Mouse (Mus musculus) cerebellum, adult 11 months (tissue): ENCODE measurements around the gene Nell1.

Source experiments
- DNase-seq: peaks from one replicate; pipeline ENCODE4 v3.0.0; 2022

Nell1 gene

DNA sequence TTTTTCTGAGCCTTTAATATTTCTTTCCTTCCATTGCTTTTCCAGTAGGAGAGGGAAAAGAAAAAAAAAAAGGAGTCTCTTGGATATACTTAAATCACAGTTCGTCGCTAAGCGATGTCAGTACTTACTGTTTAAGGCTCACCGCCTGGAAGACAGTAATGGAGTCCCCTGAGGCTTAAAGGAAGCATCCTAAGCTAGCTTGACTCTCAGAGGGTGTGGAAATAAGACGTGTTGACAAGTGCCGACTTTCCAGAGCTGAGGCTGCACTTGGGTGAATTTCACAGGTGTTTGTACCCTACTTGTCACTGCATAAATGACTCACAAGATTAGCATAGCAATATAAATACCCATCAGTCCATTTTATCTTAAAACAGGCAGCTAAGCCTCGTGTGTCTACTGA lies 599.2 kb downstream of the Nell1 start:
- no peak for DNase-seq

DNA sequence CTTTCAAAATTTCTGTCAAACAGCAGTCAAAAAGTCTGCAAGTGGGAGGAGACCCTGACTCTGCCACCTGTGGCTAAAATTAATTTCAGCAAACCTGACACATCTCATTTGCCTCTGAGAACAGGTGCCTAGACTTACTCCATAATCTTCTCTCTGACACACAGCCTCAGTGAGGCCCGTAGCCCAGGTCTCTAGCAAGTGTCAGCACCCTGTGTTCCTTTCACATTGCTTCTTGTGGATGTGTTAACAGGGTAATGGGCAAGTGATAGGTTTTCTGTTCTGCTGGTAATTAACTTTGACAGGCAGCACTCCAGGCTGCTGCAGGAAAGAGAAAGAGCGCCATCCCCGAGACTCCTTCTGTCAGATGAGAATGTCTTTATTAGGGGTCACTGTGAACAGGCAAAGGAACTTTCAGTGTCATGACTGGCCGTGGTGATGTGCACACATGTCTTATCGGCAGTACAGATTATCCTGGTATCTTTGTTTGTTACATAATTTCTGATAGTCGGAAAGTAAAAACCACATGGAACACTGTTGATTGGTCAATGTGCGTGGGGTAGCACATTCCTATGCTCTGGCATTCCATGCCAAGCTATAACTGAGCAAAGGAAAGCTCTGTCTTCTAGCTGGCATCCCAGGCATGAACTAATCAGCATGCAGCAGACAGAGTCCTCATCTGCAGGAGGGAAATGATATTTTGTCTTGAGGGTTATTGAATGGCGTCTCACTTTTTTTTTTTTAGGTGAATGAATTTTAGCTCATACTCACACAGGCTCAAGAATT lies 614.2 kb downstream of the Nell1 start:
- DNase-seq = no peak

DNA sequence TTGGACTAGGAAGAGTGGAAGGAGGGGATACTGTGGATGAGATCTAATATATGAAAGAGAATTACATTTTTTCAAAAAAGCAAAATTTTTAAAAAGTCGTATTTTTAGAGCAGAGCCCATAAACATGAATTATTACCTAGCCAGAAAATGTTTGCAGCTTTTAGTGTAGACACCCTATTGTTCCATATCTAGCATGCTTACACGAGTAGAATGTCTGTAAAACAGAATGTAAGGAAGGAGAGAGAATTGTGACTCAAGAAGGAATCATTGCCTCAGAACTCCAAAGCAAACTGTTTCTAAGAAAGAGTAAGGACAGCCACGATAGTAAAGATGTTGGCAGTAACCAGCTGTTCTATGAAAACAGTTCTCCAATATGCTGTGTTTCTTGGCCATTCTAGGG lies 624.2 kb downstream of the Nell1 start, which contains the start of gene 4933405O20Rik:
Gene 4933405O20Rik (plus strand): TSS at position 301 of the 400 bp plus-strand sequence.
- DNase-seq = no peak

DNA sequence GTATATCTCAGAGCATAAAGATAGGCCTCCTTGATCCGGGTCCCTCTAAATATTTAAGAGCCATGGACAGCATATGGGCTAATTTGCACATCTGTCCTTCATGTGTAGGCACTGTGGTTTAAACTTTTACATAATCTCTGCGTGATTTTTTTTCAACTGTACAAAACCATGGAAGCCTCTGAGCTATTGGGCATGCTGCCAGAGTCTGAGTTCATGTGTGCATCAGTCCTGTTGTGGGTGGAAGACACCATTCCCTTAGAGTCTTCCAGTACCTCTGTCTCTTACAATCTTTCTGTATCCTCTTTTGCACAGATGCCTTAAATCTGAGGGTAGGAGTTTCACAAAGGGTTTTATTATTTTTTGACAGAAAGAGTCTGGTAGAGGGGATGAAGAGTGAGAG lies 639.4 kb downstream of the Nell1 start:
- no peak for DNase-seq

DNA sequence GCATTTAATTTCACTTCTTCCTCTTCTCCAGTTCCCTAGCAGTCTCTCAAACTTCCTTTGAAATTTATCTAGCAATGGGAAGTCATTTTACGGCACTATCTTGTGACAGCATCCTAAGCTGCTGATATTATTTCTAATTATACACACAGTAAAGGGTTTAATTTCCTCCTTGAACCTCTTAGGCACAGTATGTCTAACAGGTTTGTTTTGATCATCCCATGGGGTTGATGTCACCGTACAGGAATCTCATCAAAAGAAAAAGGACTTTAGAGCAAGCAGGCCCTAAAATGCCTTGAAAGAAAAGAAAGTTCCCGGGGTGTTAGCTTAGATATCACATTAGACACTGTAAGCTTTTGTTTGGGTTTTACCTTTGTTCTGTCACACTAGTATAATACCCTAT lies 654.5 kb downstream of the Nell1 start:
- DNase-seq = no peak

DNA sequence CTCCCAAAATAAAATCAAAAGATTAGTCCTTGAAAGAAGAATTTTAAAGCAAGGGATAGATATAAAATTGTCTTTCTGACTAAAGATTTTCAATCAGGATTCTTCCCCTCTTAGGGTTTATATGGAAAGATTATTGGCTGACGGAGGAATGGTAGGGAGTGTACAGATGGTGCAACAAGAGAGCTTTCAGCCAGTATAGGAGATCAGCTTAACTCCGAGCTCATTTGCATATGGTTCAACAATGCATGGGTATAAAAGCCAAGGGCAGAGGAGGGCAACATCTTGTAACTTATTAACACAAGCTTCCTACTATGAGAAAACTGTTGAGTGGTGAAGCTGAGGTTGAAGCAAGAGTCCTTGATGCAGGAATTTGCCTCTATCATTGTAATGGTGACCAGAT lies 658.5 kb downstream of the Nell1 start:
- no peak for DNase-seq

DNA sequence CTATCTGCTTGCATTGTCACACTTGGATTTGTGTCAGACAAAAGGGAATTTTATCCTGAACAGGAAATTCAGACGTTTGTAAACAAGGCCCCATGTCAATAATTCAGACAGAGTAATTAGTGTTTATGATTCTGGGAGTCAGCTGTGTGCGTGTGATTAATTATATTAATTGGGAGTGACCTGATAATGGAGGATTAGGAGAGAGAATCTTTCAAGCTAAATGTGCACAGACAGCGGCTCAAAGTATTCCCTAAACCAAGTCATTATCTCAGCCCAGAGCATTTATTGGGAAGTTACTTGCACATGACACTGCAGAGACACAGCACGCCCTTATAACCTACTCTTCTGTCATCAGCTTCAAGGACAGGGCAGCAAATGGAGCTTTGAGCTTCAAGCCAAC lies 697.6 kb downstream of the Nell1 start:
- DNase-seq = no peak

DNA sequence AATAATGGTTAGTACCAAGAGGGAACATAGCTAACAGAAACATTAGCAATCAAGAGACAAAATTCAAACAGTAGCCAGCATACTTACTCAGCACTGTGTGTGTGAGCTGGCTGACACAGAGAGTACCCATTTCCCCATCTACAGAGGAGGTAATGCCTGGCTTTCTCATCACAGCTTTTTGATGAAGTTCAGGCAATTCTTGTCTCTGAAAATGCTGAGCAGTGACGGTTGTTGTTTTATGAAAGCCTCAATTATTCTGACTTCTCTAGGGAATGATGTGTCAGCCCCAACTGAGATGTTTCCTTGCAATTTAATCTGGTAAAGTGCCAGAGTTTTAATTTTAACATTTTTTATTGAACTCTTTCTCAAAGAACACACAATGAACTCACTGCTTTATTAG lies 700.8 kb downstream of the Nell1 start:
- DNase-seq = no peak

DNA sequence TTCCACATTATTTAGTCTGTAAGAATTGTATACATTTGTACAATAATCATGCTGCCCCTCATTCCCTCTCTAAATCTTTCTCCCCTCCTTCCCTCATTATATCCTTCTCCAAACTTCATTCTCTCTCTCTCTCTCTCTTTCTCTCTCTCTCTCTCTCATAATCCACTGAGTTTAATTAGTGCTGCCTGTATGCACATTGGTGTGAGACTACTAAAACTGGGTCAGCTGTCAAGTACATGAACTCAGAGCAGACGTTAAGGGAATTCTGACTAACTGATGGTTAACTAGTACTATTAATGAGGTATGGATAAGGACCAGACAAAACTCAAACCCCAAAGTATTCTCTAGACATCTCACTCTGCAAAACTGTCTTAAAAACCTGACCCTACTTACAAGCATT lies 702.8 kb downstream of the Nell1 start:
- no peak for DNase-seq

DNA sequence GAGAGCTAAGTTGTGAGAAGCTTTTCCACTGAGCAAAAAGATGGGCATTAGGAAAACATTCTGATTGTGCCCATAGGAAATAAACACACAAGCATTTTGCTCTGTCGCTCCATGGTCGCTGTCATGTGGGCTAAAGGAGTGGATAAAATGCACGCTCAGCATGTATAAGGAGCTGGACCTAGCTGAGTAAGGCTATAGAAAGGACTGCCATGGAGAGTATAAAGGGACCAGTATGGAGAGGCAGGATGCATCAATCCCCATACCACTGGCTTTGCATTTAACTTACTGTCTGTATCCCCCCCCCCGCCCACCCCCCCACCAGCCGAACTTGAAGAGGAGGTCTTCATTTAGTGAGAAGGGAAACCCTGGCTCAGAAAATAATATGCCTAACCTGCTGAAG lies 711.7 kb downstream of the Nell1 start:
- DNase-seq = no peak

DNA sequence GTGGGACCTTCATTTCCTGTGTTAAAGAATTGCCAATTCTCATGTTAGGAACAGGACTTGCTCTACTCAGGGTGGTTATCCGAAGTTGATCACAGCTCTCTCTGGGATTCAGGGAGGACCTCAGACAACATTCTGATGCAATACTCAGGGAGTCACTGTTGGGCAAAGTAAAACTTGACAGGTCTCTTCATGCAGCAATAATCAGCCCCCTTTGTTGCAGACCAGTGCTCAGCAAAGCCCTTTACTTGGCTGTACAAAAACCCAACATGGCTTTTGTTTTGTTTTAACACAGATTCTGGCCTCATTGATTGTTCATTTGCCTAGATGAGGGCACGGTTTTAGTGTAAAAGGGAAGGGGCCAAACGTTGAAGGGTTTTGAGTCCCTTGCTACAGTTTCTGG lies 750.5 kb downstream of the Nell1 start:
- no peak for DNase-seq

DNA sequence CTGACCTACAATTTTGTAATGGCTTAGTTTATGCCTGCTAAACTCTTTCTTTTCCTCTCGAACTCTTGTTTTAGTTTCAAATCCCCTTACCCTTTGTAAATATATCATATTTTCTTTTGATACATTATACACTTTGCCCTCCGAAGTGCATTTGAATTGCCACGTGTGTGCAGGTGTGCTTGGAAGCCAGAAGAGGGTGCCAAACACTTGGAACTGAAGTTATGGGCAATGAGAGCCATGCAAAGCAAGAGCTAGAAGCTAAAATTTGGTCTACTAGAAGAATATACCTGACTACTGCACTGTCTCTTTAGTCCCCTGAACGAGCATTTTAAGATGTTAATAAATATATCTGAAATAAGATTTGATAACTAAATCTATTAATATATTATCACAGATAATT lies 756.3 kb downstream of the Nell1 start:
- no peak for DNase-seq

DNA sequence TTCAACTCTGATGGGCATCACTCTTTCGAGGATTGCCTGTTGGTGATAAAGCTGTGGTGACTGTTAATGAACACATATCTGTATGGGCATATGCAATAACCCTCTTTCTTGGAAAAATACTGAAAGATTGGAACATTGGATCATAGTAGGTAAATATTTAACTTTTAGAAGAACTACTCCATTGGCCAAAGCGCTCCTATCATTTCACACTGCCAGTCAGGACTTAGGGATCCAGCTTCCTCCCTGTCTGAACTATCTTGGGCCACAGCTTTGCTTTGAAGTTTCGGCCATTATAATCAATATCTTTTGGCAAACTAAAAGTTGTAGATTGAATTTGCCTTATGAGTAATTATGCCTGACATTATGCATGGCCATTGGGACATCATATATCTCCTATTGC lies 780.9 kb downstream of the Nell1 start:
- DNase-seq = no peak

DNA sequence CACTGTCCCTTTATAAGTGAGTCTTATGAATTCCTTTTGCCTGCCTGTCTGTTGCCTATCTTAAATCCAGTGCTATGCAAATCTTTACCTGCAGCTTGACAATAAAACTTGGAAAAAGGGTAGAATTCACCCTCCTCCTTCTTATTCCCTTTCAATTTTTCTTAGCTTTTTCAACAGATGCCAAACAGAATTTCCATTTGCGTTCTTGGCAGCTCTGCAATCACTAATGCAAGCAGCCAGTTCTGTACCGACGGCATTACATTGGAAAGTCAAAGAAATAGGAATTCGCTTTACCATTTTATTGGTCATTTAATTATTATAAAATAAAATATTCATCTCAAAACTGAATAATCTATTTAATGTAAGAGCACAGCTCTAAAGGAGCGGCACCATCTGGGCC lies 781.7 kb downstream of the Nell1 start:
- DNase-seq = no peak

DNA sequence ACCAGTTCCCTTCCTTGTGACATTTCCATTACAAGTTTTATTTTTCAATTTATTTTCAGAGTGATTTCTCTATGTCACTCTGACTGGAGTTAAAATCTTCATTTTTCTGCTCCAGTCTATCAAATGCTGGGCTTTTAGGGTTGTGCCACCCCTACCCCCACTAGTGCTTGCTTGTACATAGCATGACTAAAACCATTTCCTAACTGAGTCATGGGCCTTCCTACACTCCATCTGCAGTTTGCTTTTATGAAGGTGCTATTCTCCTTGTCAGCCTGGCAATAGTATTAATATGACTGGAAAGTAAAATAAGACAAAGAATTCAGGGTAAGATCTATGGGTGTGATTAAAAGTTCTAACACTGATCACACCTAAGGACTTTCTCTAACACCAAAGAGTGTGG lies 798.9 kb downstream of the Nell1 start:
- DNase-seq = no peak

DNA sequence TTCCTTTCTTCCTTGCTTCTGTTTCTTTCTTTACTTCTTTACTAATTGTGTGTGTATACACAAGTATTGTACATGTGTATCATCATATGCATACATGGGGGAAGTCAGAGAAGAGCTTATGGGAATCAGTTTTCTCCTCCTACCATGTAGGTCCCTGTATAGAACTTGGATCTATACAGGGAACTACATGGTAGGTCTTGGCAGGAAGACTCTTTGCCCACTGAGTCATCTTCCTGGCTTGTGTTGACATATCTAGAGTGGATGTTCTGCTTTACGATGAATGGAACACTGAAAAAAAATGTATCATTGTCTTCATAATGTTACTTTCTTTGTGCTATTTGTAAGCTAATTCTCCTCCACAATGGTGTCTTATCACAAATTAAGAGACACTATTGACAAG lies 806.4 kb downstream of the Nell1 start:
- no peak for DNase-seq

DNA sequence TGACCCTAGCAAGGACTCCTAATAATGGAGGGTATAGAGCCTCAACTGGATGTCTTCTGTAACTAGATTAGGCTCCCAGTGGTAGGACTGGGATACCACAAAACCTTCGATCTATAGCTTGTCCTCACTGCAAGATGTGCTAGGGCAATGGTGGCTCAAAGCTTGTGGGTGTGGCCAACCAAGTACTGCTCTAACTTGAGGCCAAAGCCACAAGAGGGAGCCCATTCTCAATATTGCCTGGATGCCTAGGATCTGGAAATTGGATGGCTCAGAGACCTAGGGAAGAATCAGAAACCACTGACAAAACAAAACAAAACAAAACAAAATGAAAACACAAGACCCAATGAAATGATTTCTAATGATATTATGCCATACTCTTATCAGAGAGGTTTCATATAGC lies 809.0 kb downstream of the Nell1 start:
- DNase-seq = peak; percentile 0

DNA sequence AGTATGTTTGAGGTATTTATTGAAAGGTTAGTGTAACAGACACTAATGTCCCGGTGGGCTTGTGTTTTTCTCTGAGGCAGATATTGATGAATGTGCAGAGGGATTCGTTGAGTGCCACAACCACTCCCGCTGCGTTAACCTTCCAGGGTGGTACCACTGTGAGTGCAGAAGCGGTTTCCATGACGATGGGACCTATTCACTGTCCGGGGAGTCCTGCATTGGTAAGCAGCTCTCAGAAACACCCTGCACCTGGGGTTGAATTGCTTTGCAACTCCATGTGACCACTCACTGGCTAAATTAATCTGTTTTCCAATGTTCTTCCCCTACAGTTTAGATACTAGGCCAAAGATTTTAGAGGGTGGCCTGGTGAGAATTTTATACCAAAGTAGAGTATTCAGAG lies 851.5 kb downstream of the Nell1 start:
- no peak for DNase-seq

DNA sequence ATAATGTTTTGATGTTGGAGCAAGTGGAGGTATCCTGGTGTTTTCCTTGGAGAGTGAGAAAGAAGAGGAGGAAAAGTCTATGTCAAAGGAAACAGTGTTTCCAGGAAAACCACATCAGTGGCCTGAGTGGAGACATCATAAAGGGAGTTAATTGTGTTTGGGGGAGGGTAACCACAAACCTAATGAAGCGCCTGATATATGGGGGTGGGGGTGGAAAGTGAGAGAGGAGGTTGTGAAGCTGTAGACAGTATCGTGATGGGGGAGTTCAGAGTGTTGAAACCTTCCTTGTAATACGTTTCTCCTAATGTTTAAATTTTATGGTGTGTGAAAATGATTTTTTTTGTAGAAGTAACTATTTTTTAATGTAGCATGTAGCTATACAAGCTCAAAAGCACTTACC lies 858.1 kb downstream of the Nell1 start:
- DNase-seq = no peak

DNA sequence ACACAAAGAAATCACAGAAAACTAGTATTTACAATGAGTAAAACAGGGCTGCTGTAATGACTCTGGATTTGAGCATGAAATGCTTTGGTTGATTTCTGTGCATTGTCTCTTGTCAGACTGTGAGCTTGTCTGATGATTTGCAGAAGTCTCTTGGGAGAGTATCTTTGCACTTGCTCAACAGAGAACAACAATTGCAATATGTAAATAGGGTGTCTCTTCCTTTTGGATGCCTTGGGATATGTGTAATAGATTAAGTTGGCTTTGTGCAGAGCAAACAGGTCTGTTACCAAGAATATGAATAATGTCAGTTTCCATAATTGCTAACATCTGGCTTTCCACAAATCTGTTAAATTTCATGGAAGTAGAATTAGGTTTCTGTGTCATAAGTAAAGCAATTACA lies 868.0 kb downstream of the Nell1 start:
- no peak for DNase-seq

DNA sequence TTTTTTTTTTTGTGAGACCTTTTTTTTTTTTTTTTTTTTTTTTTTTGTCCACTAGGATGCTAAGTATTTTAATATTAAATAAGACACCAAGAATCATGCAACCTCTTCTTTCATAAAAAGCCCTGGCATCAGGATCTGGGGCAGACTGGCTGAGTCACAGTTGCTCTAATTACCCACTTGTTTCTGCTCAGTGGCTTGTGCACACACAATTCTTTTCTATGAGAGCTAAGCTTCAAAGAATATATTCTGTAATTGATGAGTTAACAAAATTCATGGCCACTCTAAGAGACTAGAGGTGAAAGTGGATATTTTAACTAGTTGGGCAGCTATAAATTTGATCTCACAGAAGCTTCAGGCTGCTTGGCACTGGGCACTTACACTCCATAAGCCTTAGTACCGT lies 873.3 kb downstream of the Nell1 start:
- no peak for DNase-seq

DNA sequence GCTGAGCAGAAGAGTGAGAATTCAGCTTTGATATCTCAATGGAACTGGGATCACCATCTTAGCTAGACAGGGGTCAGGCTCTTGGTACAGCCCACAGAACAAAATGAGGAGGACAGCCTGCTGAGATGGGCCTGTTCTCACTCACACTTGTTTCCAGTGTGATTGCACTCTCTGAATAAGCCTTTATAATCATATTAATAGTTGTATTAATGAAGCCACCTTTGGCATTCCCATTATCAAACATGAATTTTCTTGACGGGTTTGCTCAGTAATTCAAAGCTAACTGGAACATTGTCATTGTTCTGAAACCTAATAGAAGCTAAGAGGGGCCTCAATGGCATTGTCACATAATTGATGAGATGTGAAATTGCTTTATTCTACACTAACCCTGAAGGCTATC lies 875.6 kb downstream of the Nell1 start:
- no peak for DNase-seq

DNA sequence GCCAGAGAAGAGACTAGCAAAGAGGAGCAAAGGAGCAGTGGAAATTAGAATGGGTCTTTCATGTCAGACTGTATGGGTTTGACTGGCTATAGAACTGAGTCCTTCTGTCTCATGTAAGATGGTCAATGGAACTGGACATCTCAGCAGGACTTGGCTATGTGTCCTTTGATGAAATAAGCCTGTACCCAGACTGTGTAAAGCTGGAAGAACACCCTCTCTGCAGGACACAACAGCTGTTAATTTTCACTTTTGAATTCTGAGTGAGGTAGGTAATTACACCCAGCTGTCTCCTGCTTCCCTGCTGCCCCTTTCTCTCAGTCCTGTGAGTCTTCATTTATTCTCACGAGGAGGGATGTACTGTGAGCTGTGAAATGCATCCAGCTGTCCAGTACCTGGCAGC lies 895.5 kb downstream of the Nell1 start:
- no peak for DNase-seq

DNA sequence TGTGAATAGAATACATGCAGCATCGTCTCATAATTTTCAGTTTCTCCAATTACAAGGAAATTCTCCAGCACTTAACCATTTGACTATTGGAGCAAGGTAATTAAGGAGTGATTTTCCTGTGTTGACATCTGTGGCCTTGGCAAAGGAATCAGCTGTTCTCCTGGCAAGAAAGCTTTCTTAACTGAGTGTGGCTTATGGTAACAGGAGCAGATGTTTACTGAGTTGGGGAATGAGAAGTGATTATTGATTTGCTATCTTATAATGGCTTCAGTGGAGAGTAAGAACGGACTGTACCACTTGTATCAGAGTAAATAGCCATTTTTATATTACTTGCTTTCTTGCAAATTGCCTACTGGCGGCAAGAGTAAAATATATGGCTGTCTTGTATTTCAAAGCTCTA lies 913.0 kb downstream of the Nell1 start:
- DNase-seq = no peak

DNA sequence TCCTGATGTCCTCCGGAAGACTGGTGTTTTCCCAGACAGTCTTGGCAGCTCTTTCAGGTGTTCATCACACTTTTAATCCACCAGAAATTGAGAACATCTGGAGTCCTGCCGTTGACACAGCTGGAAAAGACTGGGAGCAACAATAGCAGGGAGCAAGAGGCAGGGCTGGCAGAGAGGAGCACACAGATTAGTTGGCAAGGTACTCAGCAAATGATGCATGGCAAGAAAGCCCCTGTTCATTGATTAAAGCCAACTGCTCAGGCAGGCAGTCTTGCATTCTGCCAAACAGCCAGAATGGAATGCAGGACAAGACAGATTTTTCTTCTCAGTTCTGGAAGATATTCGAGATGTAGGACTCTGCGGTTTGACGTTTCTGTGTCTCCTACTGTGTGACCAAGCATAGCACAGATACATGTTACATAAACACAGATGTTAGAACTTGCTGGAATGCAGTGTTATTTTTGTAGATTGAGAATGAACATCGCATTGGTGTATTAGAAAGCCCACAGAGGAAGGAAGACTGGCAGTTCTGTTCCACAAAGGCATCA lies 925.0 kb downstream of the Nell1 start:
- DNase-seq = no peak
